Mouse (Mus musculus) cerebellum, postnatal 4 days (tissue): ENCODE data around the gene Nit1.
"Not testable (repeated sequence)": the region's sequence is repeated elsewhere in the genome, so short reads cannot be mapped to it uniquely, and the experiment has no call there.

Experiments
- DNase-seq, 2 experiments: peaks; one replicate each; pipeline ENCODE4 v3.0.0; 2022; ENCODE audit warnings: low spot score in 2 of 2, mixed read lengths in 1 of 2

Nit1 gene

DNA sequence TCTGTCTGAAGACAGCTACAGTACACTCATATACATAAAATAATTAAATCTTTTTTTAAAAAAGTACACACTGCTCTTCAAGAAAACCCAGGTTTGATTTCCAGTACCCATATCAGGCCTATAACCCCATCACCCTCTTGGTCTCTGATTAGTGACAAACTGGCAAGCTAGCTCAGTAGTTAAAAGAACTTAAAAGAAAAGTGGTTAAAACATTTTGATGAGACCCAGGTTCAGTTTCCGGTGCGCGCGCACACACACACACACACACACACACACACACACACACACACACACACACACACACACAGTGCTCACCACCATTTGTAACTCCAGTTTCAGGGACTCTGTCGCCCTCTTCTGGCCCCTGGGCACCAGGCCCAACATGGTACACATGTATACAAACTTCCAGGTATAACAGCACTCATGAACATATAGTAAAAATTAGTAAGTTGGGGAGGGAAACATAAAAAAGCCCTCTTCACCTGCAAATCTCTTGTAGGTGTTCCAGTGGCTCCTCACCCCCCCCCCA is 10.4 kb upstream of the Nit1 start:
- DNase-seq: no peak

DNA sequence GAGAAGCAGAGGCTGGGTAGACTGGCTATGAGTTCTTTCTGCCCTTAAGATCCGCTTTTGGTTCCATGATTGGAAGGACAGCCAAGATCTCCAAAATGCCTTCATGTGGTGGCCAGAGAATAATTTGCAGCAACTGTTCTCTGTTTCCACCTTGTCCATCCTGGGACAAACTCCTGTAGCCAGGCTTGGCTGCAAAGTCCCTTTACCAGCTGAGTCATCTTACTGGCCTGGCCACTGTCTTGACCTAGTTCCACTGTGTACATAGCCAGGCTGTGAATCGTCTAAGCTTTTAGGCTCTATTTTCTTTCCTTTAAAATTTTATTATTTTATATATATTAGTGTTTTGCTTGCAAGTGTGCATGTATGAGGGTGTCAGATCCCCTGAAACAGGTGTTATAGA is 3.8 kb upstream of the Nit1 start:
- no peak for DNase-seq

- no peak for DNase-seq
Observed at GRCm38 (mm10) chr1:171348665-171349064, 3.2 kb upstream of the Nit1 start.

DNA sequence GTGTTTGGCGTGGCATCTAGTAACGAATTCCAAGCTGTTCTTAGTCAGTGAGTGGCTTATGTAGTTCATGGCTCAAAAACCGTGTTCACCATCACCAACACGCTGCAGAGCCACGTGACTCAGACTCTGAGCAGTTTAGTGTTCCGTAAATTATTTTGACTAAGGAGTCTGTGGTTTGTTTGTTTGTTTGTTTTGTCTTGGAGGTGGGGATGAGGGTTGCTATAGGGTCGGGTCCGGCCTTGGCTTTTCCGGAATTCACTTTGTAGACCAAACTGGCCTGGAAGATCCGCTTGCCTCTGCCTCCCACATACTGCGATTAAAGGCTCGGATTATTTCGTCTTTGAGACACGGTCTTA is 627 bp upstream of the Nit1 start:
- DNase-seq: no peak

GRCm38 (mm10) chr1:171344715-171345114 is 731 bp downstream of the Nit1 start:
- no peak for DNase-seq

DNA sequence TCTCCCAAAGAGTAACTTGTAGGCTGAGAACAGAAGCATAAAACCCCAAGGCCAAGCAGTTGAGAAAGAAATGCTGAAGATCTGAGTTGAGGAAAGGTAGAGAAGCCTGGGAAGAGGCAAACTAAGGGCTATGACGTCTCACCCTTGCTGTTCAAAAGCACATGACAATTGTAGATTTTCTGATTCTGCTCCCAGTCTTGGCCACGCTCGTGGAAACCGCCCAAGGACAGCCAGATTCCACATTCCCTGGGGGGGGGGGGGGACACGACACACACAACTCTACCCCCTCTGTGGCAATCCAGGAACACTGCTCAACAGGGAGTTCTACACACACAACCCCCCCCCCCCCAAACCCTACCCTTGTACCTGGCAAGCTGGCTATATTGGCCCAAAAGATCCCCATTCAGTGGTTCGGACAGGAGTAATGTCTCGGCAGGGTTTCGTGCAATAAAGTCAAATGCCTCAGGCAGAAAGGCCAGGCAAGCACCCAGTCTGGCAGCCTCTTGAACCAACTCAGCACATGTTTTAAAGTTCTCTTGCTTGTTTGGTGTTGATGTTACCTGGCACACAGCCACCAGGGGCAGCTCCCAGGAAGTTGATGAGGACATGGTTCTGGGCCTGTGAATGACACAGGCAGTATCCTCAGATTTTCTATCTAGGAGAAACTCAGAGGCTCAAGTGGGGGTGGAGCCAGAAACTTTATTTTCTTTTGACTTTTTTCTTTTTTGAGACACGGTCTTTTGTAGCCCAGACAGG is 1.3 kb downstream of the Nit1 start:
- peak in 1 of 2 experiments; percentile 6 for DNase-seq

- no peak for DNase-seq
Observed at GRCm38 (mm10) chr1:171342262-171343207, 2.9 kb downstream of the Nit1 start.

- DNase-seq: no peak
Observed at GRCm38 (mm10) chr1:171330216-171330560, 15.3 kb downstream of the Nit1 start.

GRCm38 (mm10) chr1:171329433-171330215 is 15.8 kb downstream of the Nit1 start:
- peak; percentile 58 to 84 for DNase-seq

DNA sequence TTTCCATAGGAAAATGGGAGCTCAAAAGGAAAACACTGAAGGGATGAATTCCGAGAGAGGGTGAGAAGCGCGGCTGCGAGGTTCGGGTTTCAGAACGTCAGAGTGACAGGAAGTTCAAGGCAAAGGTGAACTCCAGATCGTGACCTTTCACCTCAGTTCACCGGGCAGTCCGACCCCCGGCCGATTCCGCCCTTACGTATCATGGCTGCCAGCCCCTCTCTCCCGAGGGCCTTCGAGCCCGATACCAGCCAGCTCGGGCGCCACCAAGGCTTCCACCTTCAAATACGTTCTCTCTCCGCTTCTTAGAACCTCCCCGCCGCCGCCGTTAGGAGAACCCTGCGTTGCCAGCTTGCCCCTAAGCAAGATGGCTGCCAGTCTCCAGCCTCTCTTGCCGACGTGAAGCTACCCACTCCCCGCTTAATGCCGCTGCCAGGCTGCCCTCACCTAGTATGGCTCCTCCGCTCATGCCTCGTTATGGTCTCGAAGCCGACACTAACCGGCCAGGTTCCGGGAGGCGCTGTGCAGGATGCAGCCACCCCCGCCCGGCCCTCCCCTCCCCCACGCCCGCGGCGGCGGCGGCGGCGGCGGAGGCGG is 16.5 kb downstream of the Nit1 start, which contains the start of gene Dedd:
TSS of gene Dedd (plus strand) at position 307 of the 594 bp plus-strand sequence.
- DNase-seq: peak; percentile 71 to 87

DNA sequence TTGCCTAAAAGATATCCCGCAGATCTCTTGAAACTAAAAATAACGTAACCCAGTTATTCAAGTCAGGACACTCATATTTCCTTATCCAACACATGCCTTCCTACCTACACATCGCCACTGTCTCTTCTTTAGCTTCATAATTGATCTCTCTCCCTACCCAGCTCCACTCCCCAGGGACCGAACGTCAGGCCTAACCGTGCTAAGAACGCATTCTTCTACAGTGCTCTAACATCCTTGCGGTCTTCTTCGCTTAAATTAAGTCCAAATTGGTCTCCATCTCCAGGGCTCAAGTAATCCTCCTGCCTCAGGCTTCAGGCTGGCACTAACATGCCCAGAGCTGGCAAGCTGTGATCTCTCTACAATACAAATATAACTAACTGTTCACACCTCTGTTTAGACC is 17.2 kb downstream of the Nit1 start:
- peak in 1 of 2 experiments; percentile 10 for DNase-seq

GRCm38 (mm10) chr1:171326588-171326987 is 18.9 kb downstream of the Nit1 start:
- DNase-seq: not testable (repeated sequence)

- no peak for DNase-seq
Observed at GRCm38 (mm10) chr1:171325571-171325970, 19.9 kb downstream of the Nit1 start.

GRCm38 (mm10) chr1:171322012-171322411 is 23.4 kb downstream of the Nit1 start:
- DNase-seq: no peak

GRCm38 (mm10) chr1:171321415-171321814 is 24.0 kb downstream of the Nit1 start:
- no peak for DNase-seq

GRCm38 (mm10) chr1:171320151-171320550 is 25.3 kb downstream of the Nit1 start:
- no peak for DNase-seq

GRCm38 (mm10) chr1:171319748-171320147 is 25.7 kb downstream of the Nit1 start:
- DNase-seq: no peak

DNA sequence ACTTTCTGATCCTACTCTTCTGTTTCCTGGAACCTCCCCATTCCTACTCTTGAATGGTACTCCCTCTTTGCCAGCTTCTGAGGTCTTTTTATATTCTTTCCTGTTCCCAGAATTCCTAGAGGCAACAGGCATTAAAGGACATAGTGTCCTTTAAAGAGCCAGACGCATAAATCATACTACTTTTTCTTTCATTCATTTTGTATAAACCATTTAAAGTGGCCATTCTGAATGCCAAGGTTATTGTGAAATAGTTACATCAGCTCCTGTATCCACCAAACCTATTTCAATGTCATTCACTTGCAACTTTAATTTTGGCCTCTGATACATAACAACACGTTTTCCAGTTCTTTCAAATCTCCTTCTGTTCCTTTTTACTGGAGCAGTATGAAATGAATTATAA is 36.1 kb downstream of the Nit1 start:
- no peak for DNase-seq

GRCm38 (mm10) chr1:171306157-171306556 is 39.3 kb downstream of the Nit1 start:
- DNase-seq: not testable (repeated sequence)

GRCm38 (mm10) chr1:171298226-171298625 is 47.2 kb downstream of the Nit1 start:
- no peak for DNase-seq

- DNase-seq: no peak
Observed at GRCm38 (mm10) chr1:171295063-171295402, 50.4 kb downstream of the Nit1 start.
